Mouse (Mus musculus) stomach, postnatal 0 days (tissue): ENCODE data around the gene 4933400A11Rik.

Experiments
- CTCF ChIP-seq: IDR thresholded peaks from 2 replicates; pipeline ENCODE4 v1.5.1; 2016; ENCODE audit warnings: antibody characterized with exemption, low read depth, mild to moderate bottlenecking, moderate library complexity
- EP300 ChIP-seq: optimal IDR thresholded peaks from 2 replicates; pipeline ENCODE3; 2016; ENCODE audit warnings: antibody characterized with exemption

DNA sequence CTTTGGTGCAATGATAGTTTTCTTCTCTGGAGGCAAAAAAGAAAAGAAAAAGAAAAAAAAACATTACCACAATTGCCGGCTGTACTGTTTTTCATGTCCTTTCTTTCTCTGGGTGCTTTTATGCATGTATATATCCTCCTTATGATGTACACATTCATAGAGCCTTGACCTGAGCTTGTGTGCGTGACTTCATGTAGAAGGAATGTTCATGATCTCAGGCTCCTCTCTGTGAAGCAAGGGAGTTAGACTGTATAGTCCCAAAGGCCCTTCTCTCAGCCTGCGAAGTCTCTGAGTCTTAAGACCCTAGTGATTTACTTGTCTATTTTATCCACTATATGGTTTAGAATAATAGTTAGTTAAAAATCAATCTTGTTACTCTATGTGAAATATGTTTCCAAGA lies 21.4 kb downstream of the 4933400A11Rik start:
- no peak for TF ChIP-seq CTCF
- TF ChIP-seq EP300: no peak
